Mouse (Mus musculus): ENCODE results near the gene Rpl32.

GRCm38 (mm10) chr6:115838161-115838597, 29.6 kb upstream of the Rpl32 start, which contains the start of gene Efcab12:
- TF ChIP-seq CHD1 (IDR thresholded peaks at IDR 0.05; ENCODE audit: low read depth, low read length) (no peak), USF2 (IDR thresholded peaks at IDR 0.05; ENCODE audit: borderline replicate concordance in 1 of 2, insufficient read depth in 1 of 2, low read depth in 1 of 2, low read length in 2 of 2) (no peak), CTCF (IDR thresholded peaks at IDR 0.05 in 2 of 3, conservative IDR thresholded peaks at IDR 0.05 in 1 of 3; ENCODE audit: control insufficient read depth in 1 of 3, insufficient read depth in 1 of 3, low read depth in 2 of 3, low read length in 3 of 3, poor library complexity in 1 of 3, severe bottlenecking in 1 of 3) (no peak), JUND (IDR thresholded peaks at IDR 0.05; ENCODE audit: low read depth, low read length) (no peak), GABPA (IDR thresholded peaks at IDR 0.05; ENCODE audit: low read depth, low read length) (no peak), ZMIZ1 (IDR thresholded peaks at IDR 0.05; ENCODE audit: low read depth, low read length) (no peak), SIN3A (IDR thresholded peaks at IDR 0.05; ENCODE audit: low read length) (no peak), SMC3 (IDR thresholded peaks at IDR 0.05; ENCODE audit: low read depth, low read length) (no peak), POLR2A (IDR thresholded peaks at IDR 0.05; ENCODE audit: control insufficient read depth in 1 of 2, insufficient read depth in 1 of 2, low read depth in 1 of 2, low read length in 2 of 2, poor library complexity in 1 of 2) (no peak), MAX (IDR thresholded peaks at IDR 0.05; ENCODE audit: low read length) (no peak), GATA1 (IDR thresholded peaks at IDR 0.05; ENCODE audit: low read depth, low read length) (no peak), RCOR1 (IDR thresholded peaks at IDR 0.05; ENCODE audit: low read depth, low read length) (no peak), TCF12 (IDR thresholded peaks at IDR 0.05; ENCODE audit: low read depth, low read length) (no peak), TAL1 (IDR thresholded peaks at IDR 0.05; ENCODE audit: low read length) (no peak)

All from MEL (cell line).